In the genomic region with DNA sequence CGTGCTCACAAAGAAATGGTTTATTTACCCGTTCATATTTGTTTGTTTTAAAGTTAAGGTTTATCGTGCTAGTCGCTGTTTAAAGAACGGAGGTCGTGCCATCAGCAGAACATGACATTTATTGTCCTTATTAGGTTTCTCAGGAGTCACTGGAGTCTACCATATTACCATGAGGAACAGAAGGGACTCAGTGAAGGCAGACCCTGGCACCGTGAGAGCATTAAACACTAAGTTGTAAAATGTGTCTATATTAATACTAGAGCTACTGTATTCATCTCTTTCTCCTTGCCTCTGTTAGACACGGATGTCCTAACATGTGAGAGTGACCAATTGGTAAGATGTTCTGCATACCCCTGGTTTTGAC, we compare ENCODE assay signal across 7 mouse cellular contexts. TPM values are rescaled to one million over a fixed set of nuclear protein-coding genes. Genes with fewer than 3 reads are reported as not detected.
DNase-seq lines count a peak whose midpoint lies in the region; TF ChIP-seq lines count a peak whose summit lies in the region.

No protein-coding gene starts in this region.

- peaks cover 8% of the 10 kb centered on the region for H3K4me1 ChIP-seq in embryonic facial prominence, embryonic 10.5 days
- peaks cover 8% of the 10 kb centered on the region for H3K4me1 ChIP-seq in hindbrain, embryonic 10.5 days (replicated peaks)

- DNase-seq in left cerebral cortex, adult 2 months (ENCODE audit: extremely low spot score in 1 of 2, low spot score in 2 of 2) = no peak
- no peak for DNase-seq in left cerebral cortex, postnatal 25 days (ENCODE audit: low spot score in 2 of 2)
- DNase-seq in embryonic facial prominence, embryonic 10.5 days (ENCODE audit: low spot score) = no peak
- DNase-seq in hindbrain, embryonic 10.5 days (ENCODE audit: low spot score) = no peak
- DNase-seq in lung, postnatal 14 days = peak; percentile 2
- no peak for DNase-seq in adrenal gland, postnatal 10 days
- no peak for DNase-seq in natural killer cell, adult 2 months (ENCODE audit: low spot score in 2 of 2)

- peak overlapping the region; percentile 95 for H3K4me3 ChIP-seq in left cerebral cortex, adult 2 months
- H3K4me3 ChIP-seq in embryonic facial prominence, embryonic 10.5 days = peak overlapping the region; percentile 96
- H3K4me3 ChIP-seq in hindbrain, embryonic 10.5 days = peak overlapping the region; percentile 93

- H3K36me3 ChIP-seq in embryonic facial prominence, embryonic 10.5 days (replicated peaks) = peaks cover 32% of the 10 kb centered on the region
- H3K36me3 ChIP-seq in hindbrain, embryonic 10.5 days = peaks cover 33% of the 10 kb centered on the region

- H3K27me3 ChIP-seq in embryonic facial prominence, embryonic 10.5 days (replicated peaks; ENCODE audit: low read depth, poor library complexity, severe bottlenecking) = no peaks in the 10 kb centered on the region
- no peaks in the 10 kb centered on the region for H3K27me3 ChIP-seq in hindbrain, embryonic 10.5 days (ENCODE audit: insufficient read depth, poor library complexity, severe bottlenecking)

- no peak for TF ChIP-seq CTCF in left cerebral cortex, adult 2 months (IDR thresholded peaks at IDR 0.05)

- intact Hi-C loops in left cerebral cortex, adult 2 months (cut with DNase I) = loop anchor here (5.0 kb wide), 2 partner anchors 71 to 176 kb away; a partner anchor contains a TSS
- intact Hi-C loops in left cerebral cortex, postnatal 25 days (cut with DNase I) = no loop called here

- peak overlapping the region; percentile 90 for H3K27ac ChIP-seq in left cerebral cortex, adult 2 months
- H3K27ac ChIP-seq in embryonic facial prominence, embryonic 10.5 days (replicated peaks) = peak overlapping the region; percentile 93; the same call in 1 of the 2 replicates
- H3K27ac ChIP-seq in hindbrain, embryonic 10.5 days = peak overlapping the region; percentile 93

- WGBS in embryonic facial prominence, embryonic 10.5 days = 17% methylated on average over 8 of the region's 8 CpGs
- 19% methylated on average over 8 of the region's 8 CpGs for WGBS in hindbrain, embryonic 10.5 days

- H3K9me3 ChIP-seq in embryonic facial prominence, embryonic 10.5 days = no peaks in the 10 kb centered on the region
- H3K9me3 ChIP-seq in hindbrain, embryonic 10.5 days = no peaks in the 10 kb centered on the region

RNA-seq across cellular contexts. Expression of a gene that starts 0.3 kb away (rescaled TPM):
- 10 to 100 TPM; 43.0 to 44.6 TPM for total RNA-seq in left cerebral cortex, adult 2 months (2021)
- 10 to 100 TPM; 41.4 to 44.5 TPM for total RNA-seq in left cerebral cortex, postnatal 25 days (2021)
- polyA plus RNA-seq in embryonic facial prominence, embryonic 10.5 days (2016; fragmentation: Nextera tagmentation; extraction: Ambion mirVana) = 105 and 107 TPM in 2 replicates
- polyA plus RNA-seq in hindbrain, embryonic 10.5 days (2016; fragmentation: Nextera tagmentation; extraction: Ambion mirVana) = 83.8 and 102 TPM in 2 replicates
- total RNA-seq in adrenal gland, postnatal 10 days (2021) = 10 to 100 TPM; 30.7 to 32.3 TPM

RNA-seq across cellular contexts. Expression of a gene that starts 31.1 kb away (rescaled TPM):
- total RNA-seq in left cerebral cortex, adult 2 months (2021) = not detected
- not detected for total RNA-seq in left cerebral cortex, postnatal 25 days (2021)
- 0.06 and 1.1 TPM in 2 replicates for polyA plus RNA-seq in embryonic facial prominence, embryonic 10.5 days (2016; fragmentation: Nextera tagmentation; extraction: Ambion mirVana)
- polyA plus RNA-seq in hindbrain, embryonic 10.5 days (2016; fragmentation: Nextera tagmentation; extraction: Ambion mirVana) = not detected in 2 replicates
- total RNA-seq in adrenal gland, postnatal 10 days (2021) = not detected

RNA-seq across cellular contexts. Expression of a gene that starts 39.8 kb away (rescaled TPM):
- total RNA-seq in left cerebral cortex, adult 2 months (2021) = not detected
- not detected for total RNA-seq in left cerebral cortex, postnatal 25 days (2021)
- 0.15 TPM in 1 of 2 replicates, not detected in the other for polyA plus RNA-seq in embryonic facial prominence, embryonic 10.5 days (2016; fragmentation: Nextera tagmentation; extraction: Ambion mirVana)
- 0.11 and 0.20 TPM in 2 replicates for polyA plus RNA-seq in hindbrain, embryonic 10.5 days (2016; fragmentation: Nextera tagmentation; extraction: Ambion mirVana)
- total RNA-seq in adrenal gland, postnatal 10 days (2021) = 10 to 100 TPM; 23.5 to 31.0 TPM

Comparison
In these comparisons a context has a peak if more than half of its experiments do, and no peak if none do; other contexts are left out.
1. RNA of a gene that starts 39.8 kb away (total RNA-seq): 23.5 to 31.0 TPM in adrenal gland, postnatal 10 days; not detected in left cerebral cortex, adult 2 months and not detected in left cerebral cortex, postnatal 25 days; every median in the first group is over 10 times any median in the second.
2. Peak in every context shown above with its lines, with median percentiles within 50 percentile points of each other: H3K27ac ChIP-seq and H3K4me3 ChIP-seq.